ENCODE assay signal across 10 mouse cellular contexts in the genomic region with DNA sequence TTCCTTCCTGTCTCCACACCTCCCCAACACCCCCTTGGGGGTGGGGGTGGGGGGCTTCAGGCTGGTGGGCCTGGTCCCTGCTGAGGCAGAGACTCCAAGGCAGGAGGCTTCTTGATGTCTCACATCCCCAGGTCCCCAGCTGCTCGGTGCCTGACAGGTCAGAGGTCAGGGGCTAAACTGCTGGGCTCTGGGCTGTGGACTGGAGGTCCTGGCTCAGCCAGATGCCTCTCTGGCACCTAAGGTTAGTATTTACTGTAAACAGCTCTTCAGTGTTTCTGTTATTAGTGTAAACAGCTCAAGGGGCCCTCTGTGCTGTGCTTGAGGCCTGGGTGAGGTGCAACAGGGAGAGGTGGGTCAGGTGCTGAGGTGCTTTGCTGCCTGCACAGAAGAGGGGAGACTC.
DNase-seq lines count a peak whose midpoint lies in the region; ATAC-seq and TF ChIP-seq lines count a peak whose summit lies in the region.
"Had no signal": no experiment of that assay in that cellular context is flagged by ENCODE, and none has a peak within 500 bp of the region (broad histone marks: within the 10 kb centered on the region; RNA-seq: fewer than 3 reads in every experiment).

No protein-coding gene starts in this region.

- peak overlapping the region; percentile 18 for H3K27ac ChIP-seq in heart, adult 2 months
- peak overlapping the region; percentile 42; the same call in 1 of the 2 replicates for H3K27ac ChIP-seq in kidney, embryonic 14.5 days (ENCODE audit: low read depth, low read length)
- H3K27ac ChIP-seq in ES-E14 (ENCODE audit: insufficient read depth, low read depth, low read length, poor library complexity, severe bottlenecking) = no peak overlapping the region
- peak overlapping the region; percentile 69 for H3K27ac ChIP-seq in limb, embryonic 12.5 days

- H3K4me3 ChIP-seq in heart, adult 2 months = no peak overlapping the region
- no peak overlapping the region for H3K4me3 ChIP-seq in kidney, embryonic 14.5 days (ENCODE audit: low read length)
- H3K4me3 ChIP-seq in ES-E14 (ENCODE audit: insufficient read depth in 1 of 2, low read depth in 1 of 2, low read length in 2 of 2, poor library complexity in 1 of 2, severe bottlenecking in 1 of 2) = no peak overlapping the region
- H3K4me3 ChIP-seq in limb, embryonic 12.5 days (replicated peaks) = no peak overlapping the region

- H3K79me2 ChIP-seq in heart, adult 2 months (replicated peaks; ENCODE audit: control insufficient read depth, insufficient read depth, low read length) = peaks cover 5% of the 10 kb centered on the region

- peaks cover 4% of the 10 kb centered on the region; the same call in 1 of the 2 replicates for H3K36me3 ChIP-seq in heart, adult 2 months (ENCODE audit: control insufficient read depth, insufficient read depth, low read length)
- no peaks in the 10 kb centered on the region for H3K36me3 ChIP-seq in kidney, embryonic 14.5 days (ENCODE audit: control insufficient read depth, insufficient read depth, low read length)
- no peaks in the 10 kb centered on the region for H3K36me3 ChIP-seq in ES-E14 (ENCODE audit: control insufficient read depth, insufficient read depth, low read length, poor library complexity, severe bottlenecking)
- H3K36me3 ChIP-seq in limb, embryonic 12.5 days = peaks cover 15% of the 10 kb centered on the region

- no peak for DNase-seq in heart, adult 2 months
- no peak for DNase-seq in heart, postnatal 36 days
- no peak for DNase-seq in kidney, adult 18-20 months
- DNase-seq in ES-E14 (ENCODE audit: low read depth, low spot score) = no peak
- no peak for DNase-seq in urinary bladder, postnatal 10 days (ENCODE audit: low spot score)
- DNase-seq: cerebellum, postnatal 10 days; right cerebral cortex, adult 18-20 months had no signal

- TF ChIP-seq POLR2A in heart, adult 2 months (IDR thresholded peaks at IDR 0.05; ENCODE audit: insufficient read depth, low read depth, low read length) = no peak

- 47% methylated on average over 1 of the region's 1 CpGs for WGBS in heart, adult 2 months
- 11% methylated on average over 1 of the region's 1 CpGs for WGBS in kidney, embryonic 14.5 days
- WGBS in limb, embryonic 12.5 days = 0% methylated on average over 1 of the region's 1 CpGs

- H3K9ac ChIP-seq in heart, adult 2 months (ENCODE audit: low read depth, low read length) = no peak overlapping the region
- H3K9ac ChIP-seq in kidney, embryonic 14.5 days (ENCODE audit: low read depth, low read length) = peak overlapping the region; percentile 34
- 0 out of 2 replicates have a peak overlapping the region, but pooled peaks have one; percentile 12 for H3K9ac ChIP-seq in ES-E14 (ENCODE audit: insufficient read depth, low read depth, low read length, poor library complexity, severe bottlenecking)
- peak overlapping the region; percentile 42; the same call in 1 of the 2 replicates for H3K9ac ChIP-seq in limb, embryonic 12.5 days (replicated peaks)

- H3K4me1 ChIP-seq in heart, adult 2 months (ENCODE audit: control insufficient read depth, insufficient read depth, low read length) = peaks cover 44% of the 10 kb centered on the region
- peaks cover 83% of the 10 kb centered on the region for H3K4me1 ChIP-seq in kidney, embryonic 14.5 days (ENCODE audit: control insufficient read depth, insufficient read depth, low read length)
- H3K4me1 ChIP-seq in ES-E14 (ENCODE audit: control insufficient read depth in 2 of 2, insufficient read depth in 2 of 2, low read length in 2 of 2, poor library complexity in 1 of 2) = peaks cover 3 to 32% of the 10 kb centered on the region in 2 experiments; a peak in 3 of 4 replicates
- H3K4me1 ChIP-seq in limb, embryonic 12.5 days (replicated peaks) = peaks cover 100% of the 10 kb centered on the region

- no peak for ATAC-seq in kidney, embryonic 14.5 days (ENCODE audit: low FRiP score, low TSS enrichment)
- ATAC-seq in limb, embryonic 12.5 days (ENCODE audit: insufficient number of reproducible peaks, insufficient read depth, low FRiP score, low TSS enrichment, low read depth) = no peak
- no peak for ATAC-seq in frontal cortex, adult (ENCODE audit: low TSS enrichment)

- in situ Hi-C loops in ES-E14 (cut with MboI; ENCODE audit: low sequenced_read_pairs in 2 of 2, unreplicated experiment in 2 of 2) = no loop called here

- intact Hi-C loops in heart, adult 2 months (cut with DNase I) = no loop called here
- intact Hi-C loops in heart, postnatal 36 days (cut with DNase I) = no loop called here

- H3K4me2 ChIP-seq in kidney, embryonic 14.5 days (replicated peaks; ENCODE audit: low read depth, low read length) = 0 out of 2 replicates have a peak overlapping the region, but pooled peaks have one; percentile 3
- H3K4me2 ChIP-seq in limb, embryonic 12.5 days = peak overlapping the region; percentile 17

- no peaks in the 10 kb centered on the region for H3K9me3 ChIP-seq in kidney, embryonic 14.5 days (ENCODE audit: control insufficient read depth, low read length)
- no peaks in the 10 kb centered on the region for H3K9me3 ChIP-seq in ES-E14 (ENCODE audit: control insufficient read depth, insufficient read depth, low read depth, low read length)
- H3K9me3 ChIP-seq in limb, embryonic 12.5 days = no peaks in the 10 kb centered on the region

- no peaks in the 10 kb centered on the region for H3K27me3 ChIP-seq in heart, adult 2 months (ENCODE audit: control insufficient read depth, insufficient read depth, low read length)
- no peaks in the 10 kb centered on the region for H3K27me3 ChIP-seq in kidney, embryonic 14.5 days (ENCODE audit: control insufficient read depth, insufficient read depth, low read length)
- no peaks in the 10 kb centered on the region for H3K27me3 ChIP-seq in limb, embryonic 12.5 days

- TF ChIP-seq EP300 in heart, adult 2 months (IDR thresholded peaks at IDR 0.05; ENCODE audit: insufficient read depth, low read depth, low read length) = no peak

- no peak for TF ChIP-seq CTCF in heart, adult 2 months (IDR thresholded peaks at IDR 0.05)

TF ChIP-seq in ES-E14, 5 proteins besides CTCF, POLR2A, EP300 and RAD21:
- TF ChIP-seq ZC3H11A (IDR thresholded peaks at IDR 0.05; ENCODE audit: borderline replicate concordance, low read depth, low read length) = no peak
- TF ChIP-seq ZNF384 (IDR thresholded peaks at IDR 0.05; ENCODE audit: low read depth, low read length) = no peak
- no peak for TF ChIP-seq MAFK (IDR thresholded peaks at IDR 0.05; ENCODE audit: insufficient read depth, low read depth, low read length)
